Mouse (Mus musculus): Measurements from ENCODE around the gene Golga5.

GRCm38 (mm10) chr12:102501038-102501437, 32.1 kb downstream of the Golga5 start:
- TF ChIP-seq ZNF384 (IDR thresholded peaks at IDR 0.05; ENCODE audit: low read depth, low read length) (no peak), CHD2 (IDR thresholded peaks at IDR 0.05; ENCODE audit: low read depth, low read length) (no peak)

Measured in ES-E14 (cell line).